Mouse (Mus musculus) small intestine, adult 2 months (tissue): Measurements from ENCODE around the gene Dusp23.

Experiments used
- CTCF ChIP-seq: fragments of 200-500 bp; IDR thresholded peaks from 2 replicates; pipeline ENCODE4 v1.5.1; 2012; ENCODE audit warnings: low read depth, mild to moderate bottlenecking, control low read depth, inconsistent platforms, low read length, moderate library complexity, mixed read lengths; ENCODE audit not compliant: insufficient replicate concordance, insufficient read length; ENCODE audit errors: extremely low read depth
- POLR2A ChIP-seq: fragments of 200-500 bp; IDR thresholded peaks from 2 replicates; pipeline ENCODE4 v1.6.1; 2012; ENCODE audit warnings: low read depth, mild to moderate bottlenecking, control low read depth, inconsistent platforms, low read length, moderate library complexity

DNA sequence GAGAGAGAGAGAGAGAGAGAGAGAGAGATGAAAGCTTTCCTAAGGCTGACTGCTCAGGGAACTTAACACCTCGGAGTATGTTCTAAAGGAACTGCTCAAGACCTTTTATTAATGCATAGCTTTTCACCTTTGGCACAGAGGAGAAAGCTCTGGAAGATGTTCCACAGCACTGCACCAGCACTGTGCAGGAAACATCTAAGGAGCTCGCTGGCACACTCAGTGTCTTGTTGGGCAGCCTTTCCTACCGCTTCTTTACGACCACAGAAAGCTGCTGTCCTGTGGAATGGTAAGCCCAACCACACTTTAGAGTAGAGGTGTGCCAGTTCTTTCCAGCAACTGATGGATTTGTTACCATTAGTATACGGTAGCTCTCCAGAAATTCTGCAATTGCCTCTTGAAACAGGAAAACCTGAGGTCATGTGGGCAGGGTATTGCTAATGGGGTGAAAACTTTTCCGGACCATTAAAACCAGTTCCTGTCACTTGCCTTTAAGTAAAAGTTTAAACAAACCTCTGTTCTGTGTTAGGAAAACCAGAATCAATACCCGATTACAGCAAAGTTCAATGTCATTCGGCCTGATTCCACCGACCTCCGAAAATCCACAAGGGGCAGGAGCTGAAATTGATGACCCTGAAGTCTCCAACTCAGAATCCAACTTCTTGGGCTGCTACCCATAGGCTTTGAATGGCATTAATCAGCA lies 18.7 kb upstream of the Dusp23 start:
- TF ChIP-seq CTCF: no peak
- no peak for TF ChIP-seq POLR2A
